Mouse (Mus musculus) ES-E14 (cell line): ENCODE data around the gene H2afb3.

ENCODE experiments used
- CHD2 ChIP-seq: IDR thresholded peaks from 2 replicates; pipeline ENCODE4 v1.6.1; 2014; ENCODE audit warnings: mild to moderate bottlenecking, low read depth, low read length, inconsistent platforms
- HCFC1 ChIP-seq: IDR thresholded peaks from 2 replicates; pipeline ENCODE4 v1.6.1; 2012; ENCODE audit warnings: low read length, inconsistent platforms, borderline replicate concordance; ENCODE audit not compliant: insufficient read depth
- MAFK ChIP-seq: IDR thresholded peaks from 2 replicates; pipeline ENCODE4 v1.6.1; 2014; ENCODE audit warnings: mild to moderate bottlenecking, low read depth, low read length, inconsistent platforms; ENCODE audit not compliant: insufficient read depth
- ZC3H11A ChIP-seq: IDR thresholded peaks from 2 replicates; pipeline ENCODE4 v1.6.1; 2012; ENCODE audit warnings: low read depth, mild to moderate bottlenecking, inconsistent platforms, low read length, borderline replicate concordance
- ZNF384 ChIP-seq: IDR thresholded peaks from 2 replicates; pipeline ENCODE4 v1.6.1; 2012; ENCODE audit warnings: low read depth, low read length, inconsistent platforms

- TF ChIP-seq ZC3H11A (no peak), CHD2 (no peak), ZNF384 (no peak), MAFK (no peak), HCFC1 (no peak)
Measured at GRCm38 (mm10) chrX:120292832-120293750, 19.8 kb downstream of the H2afb3 start.
